Mouse (Mus musculus) brain, embryonic 14.5 days (tissue): ENCODE measurements around the gene B4galnt3.

ENCODE experiments used
- CTCF ChIP-seq: fragments of 200-500 bp; IDR thresholded peaks from 2 replicates; pipeline ENCODE4 v1.5.1; 2012; ENCODE audit warnings: inconsistent platforms, mild to moderate bottlenecking, moderate library complexity, borderline replicate concordance; ENCODE audit not compliant: insufficient read depth, insufficient read length; ENCODE audit errors: extremely low read depth
- POLR2A ChIP-seq: fragments of 200-500 bp; IDR thresholded peaks from 2 replicates; pipeline ENCODE4 v1.6.1; 2012; ENCODE audit warnings: mild to moderate bottlenecking, inconsistent platforms, borderline replicate concordance; ENCODE audit not compliant: poor library complexity, insufficient read depth, insufficient read length, severe bottlenecking; ENCODE audit errors: extremely low read depth

GRCm38 (mm10) chr6:120199638-120200394 is 94.5 kb downstream of the B4galnt3 start:
- TF ChIP-seq POLR2A (no peak), CTCF (peak; percentile 30; the same call in 1 of the 2 replicates)
